Mouse (Mus musculus): Measurements from ENCODE around the gene Ppm1l. TPM values are rescaled to one million over a fixed set of nuclear protein-coding genes. Genes with fewer than 3 reads are reported as not detected.

Ppm1l gene
- total and polyA plus RNA-seq, 2 experiments from 2014 or later = 20.3 to 31.6 TPM

DNA sequence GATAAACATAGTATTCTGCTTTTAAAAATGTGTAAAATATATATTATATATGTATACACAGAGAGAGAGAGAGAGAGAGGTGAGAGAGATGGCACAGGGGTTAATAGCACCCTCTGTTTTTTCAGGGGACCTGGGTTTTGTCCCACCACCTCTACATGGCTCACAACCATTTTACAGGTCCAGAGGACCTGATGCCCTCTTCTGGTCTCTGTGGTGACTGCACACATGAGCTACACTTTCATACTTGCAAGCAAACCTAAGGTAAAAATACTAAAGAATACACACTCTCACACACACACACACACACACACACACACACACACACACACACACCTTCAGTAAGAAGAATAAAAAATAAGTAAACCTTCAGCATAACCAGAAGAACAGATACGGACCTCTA is 262.1 kb downstream of the Ppm1l start:
- ATAC-seq (no peak), DNase-seq (ENCODE audit: low spot score) (peak; percentile 28)
- 87% methylated on average over 1 of the region's 1 CpGs for WGBS
- Histone ChIP-seq H3K4me3 (ENCODE audit: low read length) (no peak overlapping the region), H3K9me3 (ENCODE audit: low read length) (no peaks in the 10 kb centered on the region), H3K4me1 (ENCODE audit: insufficient read depth, low read length) (no peaks in the 10 kb centered on the region), H3K36me3 (ENCODE audit: insufficient read depth, low read length) (peaks cover 16% of the 10 kb centered on the region; the same call in 1 of the 2 replicates), H3K9ac (replicated peaks; ENCODE audit: low read length) (no peak overlapping the region), H3K27me3 (ENCODE audit: insufficient read depth, low read length) (no peaks in the 10 kb centered on the region), H3K4me2 (ENCODE audit: low read depth, low read length) (no peak overlapping the region), H3K27ac (no peak overlapping the region)
- peak; percentile 48 for TF ChIP-seq CTCF (IDR thresholded peaks at IDR 0.05; ENCODE audit: low read depth)

DNA sequence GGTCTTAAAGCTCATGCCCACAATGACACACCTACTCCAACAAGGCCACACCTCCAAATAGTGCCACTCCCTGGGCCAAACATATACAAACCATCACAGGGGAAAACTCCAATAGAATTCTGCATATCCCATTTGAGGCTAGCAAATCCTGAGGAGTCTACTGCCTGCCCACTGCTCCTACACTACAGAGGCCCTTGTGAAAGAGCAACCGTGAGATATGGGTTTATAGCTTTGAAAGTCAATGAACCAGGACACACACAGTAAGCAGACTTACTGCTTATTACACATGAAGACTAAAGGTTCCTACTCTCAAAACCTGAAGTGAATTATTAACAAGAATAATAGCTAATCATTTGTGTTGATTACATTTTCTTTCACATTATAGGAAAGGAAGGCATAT is 267.1 kb downstream of the Ppm1l start:
- H3K36me3 ChIP-seq (ENCODE audit: insufficient read depth, low read length) = no peaks in the 10 kb centered on the region
- no peak for DNase-seq (ENCODE audit: low spot score)
- H3K4me2 ChIP-seq (ENCODE audit: low read depth, low read length) = no peak overlapping the region
- H3K27me3 ChIP-seq (ENCODE audit: insufficient read depth, low read length) = no peaks in the 10 kb centered on the region
- no peak for TF ChIP-seq CTCF (IDR thresholded peaks at IDR 0.05; ENCODE audit: low read depth)
- 90% methylated on average over 1 of the region's 1 CpGs for WGBS
- H3K4me3 ChIP-seq (ENCODE audit: low read length) = no peak overlapping the region
- no peaks in the 10 kb centered on the region for H3K9me3 ChIP-seq (ENCODE audit: low read length)
- ATAC-seq = no peak
- H3K4me1 ChIP-seq (ENCODE audit: insufficient read depth, low read length) = no peaks in the 10 kb centered on the region
- no peak overlapping the region for H3K27ac ChIP-seq
- H3K9ac ChIP-seq (replicated peaks; ENCODE audit: low read length) = no peak overlapping the region

GRCm38 (mm10) chr3:69588101-69588760 is 271.6 kb downstream of the Ppm1l start:
- no peak overlapping the region for H3K9ac ChIP-seq (replicated peaks; ENCODE audit: low read length)
- H3K4me2 ChIP-seq (ENCODE audit: low read depth, low read length) = no peak overlapping the region
- ATAC-seq = no peak
- H3K27me3 ChIP-seq (ENCODE audit: insufficient read depth, low read length) = no peaks in the 10 kb centered on the region
- H3K4me3 ChIP-seq (ENCODE audit: low read length) = no peak overlapping the region
- no peak for TF ChIP-seq CTCF (IDR thresholded peaks at IDR 0.05; ENCODE audit: low read depth)
- no peak for DNase-seq (ENCODE audit: low spot score)
- no peaks in the 10 kb centered on the region for H3K9me3 ChIP-seq (ENCODE audit: low read length)
- no peaks in the 10 kb centered on the region for H3K4me1 ChIP-seq (ENCODE audit: insufficient read depth, low read length)
- no peaks in the 10 kb centered on the region for H3K36me3 ChIP-seq (ENCODE audit: insufficient read depth, low read length)
- no peak overlapping the region for H3K27ac ChIP-seq
- WGBS = 53% methylated on average over 10 of the region's 10 CpGs

DNA sequence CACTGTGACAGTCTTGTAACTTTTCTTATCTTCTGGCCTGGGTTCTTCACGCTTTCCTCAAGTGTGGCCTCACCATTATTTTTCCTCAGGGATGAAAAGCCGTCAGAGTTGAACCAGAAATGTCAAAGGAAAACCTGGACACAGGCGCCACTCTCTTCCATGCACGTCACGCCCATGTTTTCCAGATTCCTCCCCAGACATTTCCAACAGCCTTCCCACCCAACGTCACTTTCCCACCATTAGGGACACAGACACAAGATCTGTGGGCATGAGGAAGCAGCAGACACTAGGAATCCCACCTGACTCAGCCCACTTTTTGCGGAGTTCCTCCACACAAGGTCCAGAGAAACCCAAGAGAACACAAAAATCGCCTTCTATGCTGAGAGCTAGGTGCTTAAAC is 276.8 kb downstream of the Ppm1l start:
- Histone ChIP-seq H3K27me3 (ENCODE audit: insufficient read depth, low read length) (no peaks in the 10 kb centered on the region), H3K4me3 (ENCODE audit: low read length) (no peak overlapping the region), H3K9ac (replicated peaks; ENCODE audit: low read length) (no peak overlapping the region), H3K9me3 (ENCODE audit: low read length) (no peaks in the 10 kb centered on the region), H3K4me2 (ENCODE audit: low read depth, low read length) (no peak overlapping the region), H3K4me1 (ENCODE audit: insufficient read depth, low read length) (peaks cover 9% of the 10 kb centered on the region), H3K36me3 (ENCODE audit: insufficient read depth, low read length) (no peaks in the 10 kb centered on the region), H3K27ac (no peak overlapping the region)
- WGBS = 92% methylated on average over 8 of the region's 8 CpGs
- no peak for ATAC-seq
- TF ChIP-seq CTCF (IDR thresholded peaks at IDR 0.05; ENCODE audit: low read depth) = no peak
- no peak for DNase-seq (ENCODE audit: low spot score)

GRCm38 (mm10) chr3:69594071-69594470 is 277.4 kb downstream of the Ppm1l start:
- Histone ChIP-seq H3K4me3 (ENCODE audit: low read length) (no peak overlapping the region), H3K4me2 (ENCODE audit: low read depth, low read length) (no peak overlapping the region), H3K27me3 (ENCODE audit: insufficient read depth, low read length) (no peaks in the 10 kb centered on the region), H3K9ac (replicated peaks; ENCODE audit: low read length) (no peak overlapping the region), H3K4me1 (ENCODE audit: insufficient read depth, low read length) (peaks cover 9% of the 10 kb centered on the region), H3K9me3 (ENCODE audit: low read length) (no peaks in the 10 kb centered on the region), H3K36me3 (ENCODE audit: insufficient read depth, low read length) (no peaks in the 10 kb centered on the region), H3K27ac (no peak overlapping the region)
- no peak for TF ChIP-seq CTCF (IDR thresholded peaks at IDR 0.05; ENCODE audit: low read depth)
- ATAC-seq (no peak), DNase-seq (ENCODE audit: low spot score) (no peak)
- WGBS = 65% methylated on average over 9 of the region's 9 CpGs

GRCm38 (mm10) chr3:69596116-69596515 is 279.5 kb downstream of the Ppm1l start:
- Histone ChIP-seq H3K4me2 (ENCODE audit: low read depth, low read length) (peak overlapping the region; percentile 78; the same call in 1 of the 2 replicates), H3K27me3 (ENCODE audit: insufficient read depth, low read length) (no peaks in the 10 kb centered on the region), H3K27ac (no peak overlapping the region), H3K4me1 (ENCODE audit: insufficient read depth, low read length) (peaks cover 9% of the 10 kb centered on the region), H3K9me3 (ENCODE audit: low read length) (no peaks in the 10 kb centered on the region), H3K4me3 (ENCODE audit: low read length) (no peak overlapping the region), H3K9ac (replicated peaks; ENCODE audit: low read length) (no peak overlapping the region), H3K36me3 (ENCODE audit: insufficient read depth, low read length) (no peaks in the 10 kb centered on the region)
- TF ChIP-seq CTCF (IDR thresholded peaks at IDR 0.05; ENCODE audit: low read depth) = no peak
- 84% methylated on average over 3 of the region's 3 CpGs for WGBS
- DNase-seq (ENCODE audit: low spot score) (no peak), ATAC-seq (no peak)

- 81% methylated on average over 6 of the region's 6 CpGs for WGBS
- Histone ChIP-seq H3K36me3 (ENCODE audit: insufficient read depth, low read length) (no peaks in the 10 kb centered on the region), H3K4me3 (ENCODE audit: low read length) (peak overlapping the region; percentile 74), H3K27me3 (ENCODE audit: insufficient read depth, low read length) (no peaks in the 10 kb centered on the region), H3K4me1 (ENCODE audit: insufficient read depth, low read length) (peaks cover 9% of the 10 kb centered on the region), H3K4me2 (ENCODE audit: low read depth, low read length) (peak overlapping the region; percentile 78), H3K27ac (no peak overlapping the region), H3K9ac (replicated peaks; ENCODE audit: low read length) (peak overlapping the region; percentile 84; the same call in 1 of the 2 replicates), H3K9me3 (ENCODE audit: low read length) (no peaks in the 10 kb centered on the region)
- TF ChIP-seq CTCF (IDR thresholded peaks at IDR 0.05; ENCODE audit: low read depth) = no peak
- DNase-seq (ENCODE audit: low spot score) (no peak), ATAC-seq (no peak)
Measured at GRCm38 (mm10) chr3:69597211-69597610, 280.6 kb downstream of the Ppm1l start.
